Mouse (Mus musculus) layer of hippocampus, adult 6 months (tissue): Measurements from ENCODE around the gene Dtl. TPM values are rescaled to one million over a fixed set of nuclear protein-coding genes. Genes with fewer than 3 reads are reported as not detected.

Experiments
- long read RNA-seq, 2 experiments: library from polyadenylated mRNA; unstranded; transcript quantifications; one replicate each; pipeline ENCODE4 v2.0.0; 2019 to 2020
- polyA plus RNA-seq: library from polyadenylated mRNA; unstranded; fragments of <200 nt; fragmentation: Nextera tagmentation; gene quantifications from 2 replicates; pipeline ENCODE4 v1.2.3, GENCODE M21; 2021

Gene Dtl
- polyA plus RNA-seq: 1.1 and 1.8 TPM in 2 replicates
- long read RNA-seq, experiment 1, partial matches to known transcripts: 6 of 6 reads
- long read RNA-seq, experiment 1, other reads (novel, unspliced or antisense): 0 of 6 reads
- long read RNA-seq, experiment 2, partial matches to known transcripts: 15 of 15 reads
- long read RNA-seq, experiment 2, other reads (novel, unspliced or antisense): 0 of 15 reads

GRCm38 (mm10) chr1:191575458-191576247 lies at the start of gene Dtl, which contains the start of gene Ints7:
Dtl (minus strand) TSS chr1:191575544.
Ints7 (plus strand) TSS chr1:191575636.

Other genes starting within 250 kb of the Dtl start
- gene Tmem206, start 249.6 kb downstream of the Dtl start, polyA plus RNA-seq: 7.3 and 7.8 TPM in 2 replicates
- 9.7 and 12.3 TPM in 2 replicates for gene Ppp2r5a, start 172.3 kb downstream of the Dtl start, polyA plus RNA-seq
- gene Ints7, start 92 bp upstream of the Dtl start, polyA plus RNA-seq: 9.7 and 12.5 TPM in 2 replicates
- gene Lpgat1, start 142.3 kb upstream of the Dtl start, polyA plus RNA-seq: 19.5 and 20.3 TPM in 2 replicates
- gene Nek2, start 245.9 kb upstream of the Dtl start, polyA plus RNA-seq: 0.35 and 0.70 TPM in 2 replicates